Mouse (Mus musculus) brown adipose tissue, adult 24 weeks (tissue): ENCODE measurements around the gene Robo3. TPM values are rescaled to one million over a fixed set of nuclear protein-coding genes. Genes with fewer than 3 reads are reported as not detected.
A peak's percentile ranks its signal among the peaks of the same experiment; 100 is the strongest.

Experiments used
- H3K27ac ChIP-seq: fragments of 200-500 bp; replicated peaks from 2 replicates; pipeline ENCODE4 v1.5.1; 2012; ENCODE audit warnings: low read depth, mild to moderate bottlenecking, low read length
- H3K4me1 ChIP-seq: fragments of 200-500 bp; 2 replicates; pipeline ENCODE4 v1.6.1; 2012; ENCODE audit warnings: low read length, mixed read lengths; ENCODE audit not compliant: control insufficient read depth, insufficient read depth, insufficient read length
- H3K4me3 ChIP-seq: fragments of 200-500 bp; 2 replicates; pipeline ENCODE4 v1.5.1; 2012; ENCODE audit warnings: low read depth, mild to moderate bottlenecking, low read length, moderate library complexity; ENCODE audit not compliant: insufficient read depth
- polyA plus RNA-seq: library from polyadenylated mRNA; stranded (reverse); fragments of >200 nt; gene quantifications from 2 replicates; pipeline ENCODE4 v1.2.4, GENCODE M21; 2012; ENCODE audit not compliant: missing spikeins, insufficient read depth, insufficient read length

Gene Robo3
- polyA plus RNA-seq, 1 experiment: not detected

GRCm38 (mm10) chr9:37406372-37406771 is 26.7 kb downstream of the Robo3 start:
- Histone ChIP-seq H3K4me3 (no peak overlapping the region), H3K4me1 (peaks cover under 1% of the 10 kb centered on the region; the same call in 1 of the 2 replicates), H3K27ac (no peak overlapping the region)

- Histone ChIP-seq H3K27ac (peak overlapping the region; percentile 100), H3K4me1 (peaks cover 9% of the 10 kb centered on the region; the same call in 1 of the 2 replicates), H3K4me3 (peak overlapping the region; percentile 75)
These were observed 30.0 kb downstream of the Robo3 start for GRCm38 (mm10) chr9:37403011-37403410.

GRCm38 (mm10) chr9:37402501-37402900 is 30.5 kb downstream of the Robo3 start:
- Histone ChIP-seq H3K4me1 (peaks cover 9% of the 10 kb centered on the region; the same call in 1 of the 2 replicates), H3K4me3 (peak overlapping the region; percentile 75), H3K27ac (peak overlapping the region; percentile 100)

GRCm38 (mm10) chr9:37401802-37402201 is 31.2 kb downstream of the Robo3 start, which contains the start of gene Robo4:
TSS of gene Robo4 (plus strand) at chr9:37401897.
- peak within 1 kb of the TSS; percentile 100 for H3K27ac ChIP-seq
- H3K4me1 ChIP-seq: peaks cover 9% of the 10 kb centered on the region; the same call in 1 of the 2 replicates
- H3K4me3 ChIP-seq: peak within 1 kb of the TSS; percentile 75

- Histone ChIP-seq H3K4me3 (no peak overlapping the region), H3K27ac (peak overlapping the region; percentile 98), H3K4me1 (peaks cover 9% of the 10 kb centered on the region; the same call in 1 of the 2 replicates)
These were observed 32.5 kb downstream of the Robo3 start for GRCm38 (mm10) chr9:37400585-37400984.

GRCm38 (mm10) chr9:37393482-37394131 is 39.4 kb downstream of the Robo3 start:
- H3K27ac ChIP-seq: no peak overlapping the region
- no peaks in the 10 kb centered on the region for H3K4me1 ChIP-seq
- no peak overlapping the region for H3K4me3 ChIP-seq

- no peak overlapping the region for H3K27ac ChIP-seq
- H3K4me3 ChIP-seq: no peak overlapping the region
- no peaks in the 10 kb centered on the region for H3K4me1 ChIP-seq
These were observed 41.0 kb downstream of the Robo3 start for GRCm38 (mm10) chr9:37392071-37392470.

- H3K4me3 ChIP-seq: no peak overlapping the region
- no peaks in the 10 kb centered on the region for H3K4me1 ChIP-seq
- no peak overlapping the region for H3K27ac ChIP-seq
These were observed 42.2 kb downstream of the Robo3 start for GRCm38 (mm10) chr9:37390891-37391290.

- peak overlapping the region; percentile 23; the same call in 1 of the 2 replicates for H3K27ac ChIP-seq
- H3K4me3 ChIP-seq: peak overlapping the region; percentile 54
- no peaks in the 10 kb centered on the region for H3K4me1 ChIP-seq
These were observed 48.5 kb downstream of the Robo3 start for GRCm38 (mm10) chr9:37384284-37385182.

GRCm38 (mm10) chr9:37383161-37383560 is 49.9 kb downstream of the Robo3 start:
- Histone ChIP-seq H3K4me1 (no peaks in the 10 kb centered on the region), H3K4me3 (no peak overlapping the region), H3K27ac (no peak overlapping the region)

GRCm38 (mm10) chr9:37375718-37376117 is 57.3 kb downstream of the Robo3 start:
- peaks cover 3% of the 10 kb centered on the region; the same call in 1 of the 2 replicates for H3K4me1 ChIP-seq
- no peak overlapping the region for H3K27ac ChIP-seq
- H3K4me3 ChIP-seq: no peak overlapping the region

- H3K4me1 ChIP-seq: peaks cover 5% of the 10 kb centered on the region; the same call in 1 of the 2 replicates
- H3K27ac ChIP-seq: no peak overlapping the region
- H3K4me3 ChIP-seq: no peak overlapping the region
These were observed 61.7 kb downstream of the Robo3 start for GRCm38 (mm10) chr9:37371232-37371801.

GRCm38 (mm10) chr9:37368860-37369259 is 64.2 kb downstream of the Robo3 start:
- peak overlapping the region; percentile 100 for H3K27ac ChIP-seq
- H3K4me3 ChIP-seq: peak overlapping the region; percentile 28; the same call in 1 of the 2 replicates
- H3K4me1 ChIP-seq: peaks cover 2% of the 10 kb centered on the region; the same call in 1 of the 2 replicates

GRCm38 (mm10) chr9:37368081-37368830 is 64.8 kb downstream of the Robo3 start:
- Histone ChIP-seq H3K27ac (peak overlapping the region; percentile 100), H3K4me3 (peak overlapping the region; percentile 28; the same call in 1 of the 2 replicates), H3K4me1 (peaks cover 2% of the 10 kb centered on the region; the same call in 1 of the 2 replicates)
